Mouse (Mus musculus) embryonic facial prominence, embryonic 12.5 days (tissue): ENCODE measurements at regions not wholly inside any gene's neighbourhood (a gene's known extent, or its start where the extent isn't known, plus 50 kb on each side); places are given as distances from the start of the nearest gene placed in this dataset.

Experiments
- ATAC-seq: fragments of 200-750 bp; cut with Nextera tagmentation; 2 replicates; pipeline ENCODE4 v1.8.0; 2017; ENCODE audit not compliant: insufficient number of reproducible peaks, insufficient read depth, low FRiP score, low TSS enrichment
- H3K27ac ChIP-seq: fragments of 300-500 bp; sonication (generic); 2 replicates; pipeline ENCODE4 v1.5.1; 2016; ENCODE audit warnings: mild to moderate bottlenecking
- H3K27me3 ChIP-seq: fragments of 300-500 bp; sonication (generic); 2 replicates; pipeline ENCODE4 v1.6.1; 2016; ENCODE audit warnings: mild to moderate bottlenecking, moderate library complexity
- H3K36me3 ChIP-seq: fragments of 300-500 bp; sonication (generic); 2 replicates; pipeline ENCODE4 v1.6.1; 2016; ENCODE audit warnings: mild to moderate bottlenecking
- H3K4me1 ChIP-seq: fragments of 300-500 bp; sonication (generic); 2 replicates; pipeline ENCODE4 v1.6.1; 2016
- H3K4me2 ChIP-seq: fragments of 300-500 bp; sonication (generic); replicated peaks from 2 replicates; pipeline ENCODE4 v1.6.1; 2016; ENCODE audit warnings: mild to moderate bottlenecking, moderate library complexity
- H3K4me3 ChIP-seq: fragments of 300-500 bp; sonication (generic); 2 replicates; pipeline ENCODE4 v1.5.1; 2016; ENCODE audit warnings: mild to moderate bottlenecking
- H3K9ac ChIP-seq: fragments of 300-500 bp; sonication (generic); 2 replicates; pipeline ENCODE4 v1.6.1; 2016; ENCODE audit warnings: mild to moderate bottlenecking, moderate library complexity
- H3K9me3 ChIP-seq: fragments of 300-500 bp; sonication (generic); 2 replicates; pipeline ENCODE4 v1.6.1; 2016; ENCODE audit warnings: mild to moderate bottlenecking, moderate library complexity
- WGBS: fragments of 180-500 bp; shearing (Covaris S2); methylation state at CpG from one replicate; pipeline ENCODE4 v1.1.7; 2016; 5-methylcytosine and 5-hydroxymethylcytosine counted together

DNA sequence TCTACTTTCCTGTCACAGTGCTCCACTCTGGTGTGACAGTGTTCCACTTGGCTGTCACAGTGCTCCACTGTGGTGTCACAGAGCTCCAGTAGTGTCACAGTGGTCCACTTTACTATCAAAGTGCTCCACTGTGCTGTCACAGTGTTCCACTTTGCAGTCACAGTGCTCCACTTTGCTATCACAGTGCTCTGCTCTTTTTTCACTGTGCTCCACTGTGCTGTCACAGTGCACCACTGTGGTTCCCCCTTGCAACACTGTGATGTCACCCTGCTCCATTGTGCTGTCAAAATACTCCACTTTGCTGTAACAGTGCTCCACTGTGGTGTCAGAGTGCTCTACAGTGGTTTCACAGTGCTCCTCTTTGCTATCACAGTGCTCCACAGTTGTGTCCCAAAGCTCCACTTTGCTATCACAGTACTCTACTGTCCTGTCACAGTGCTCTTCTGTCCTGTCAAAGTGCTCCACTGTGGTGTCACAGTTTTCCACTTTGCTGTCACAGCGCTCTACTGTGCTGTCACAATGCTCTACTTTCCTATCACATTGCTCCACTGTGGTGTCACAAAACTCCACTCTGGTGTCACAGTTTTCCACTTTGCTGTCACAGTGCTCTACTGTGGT, 77.8 kb upstream of the Trpm1 start:
- H3K4me1 ChIP-seq, result no peaks in the 10 kb centered on the region
- no peak for ATAC-seq
- 83% methylated on average over 1 of the region's 1 CpGs for WGBS
- no peaks in the 10 kb centered on the region for H3K27me3 ChIP-seq
- H3K4me3 ChIP-seq, result no peak overlapping the region
- H3K4me2 ChIP-seq, result no peak overlapping the region
- no peak overlapping the region for H3K27ac ChIP-seq
- H3K36me3 ChIP-seq, result no peaks in the 10 kb centered on the region
- H3K9ac ChIP-seq, result no peak overlapping the region
- no peaks in the 10 kb centered on the region for H3K9me3 ChIP-seq

DNA sequence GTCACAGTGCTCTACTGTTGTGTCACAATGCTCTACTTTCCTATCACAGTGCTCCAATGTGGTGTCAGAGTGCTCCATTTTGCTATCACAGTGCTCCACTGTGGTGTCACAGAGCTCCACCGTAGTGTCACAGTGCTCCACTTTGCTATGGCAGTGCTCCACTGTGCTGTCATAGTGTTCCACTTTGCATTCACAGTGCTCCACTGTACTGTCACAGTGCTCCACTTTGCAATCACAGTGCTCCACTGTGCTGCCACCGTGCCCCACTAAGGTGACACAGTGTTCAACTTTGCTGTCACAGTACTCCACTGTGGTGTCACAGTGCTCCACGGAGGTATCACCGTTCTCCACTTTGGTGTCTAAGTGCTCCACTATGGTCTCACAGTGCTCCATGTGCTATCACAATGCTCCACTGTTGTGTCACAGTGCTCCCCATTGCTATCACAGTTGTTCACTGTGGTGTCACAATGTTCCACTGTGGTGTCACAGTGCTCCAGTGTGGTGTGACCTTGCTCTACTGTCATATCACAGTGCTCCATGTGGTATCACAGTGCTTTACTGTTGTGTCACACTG, 78.9 kb upstream of the Trpm1 start:
- Histone ChIP-seq H3K4me3 (no peak overlapping the region), H3K9me3 (no peaks in the 10 kb centered on the region), H3K4me2 (no peak overlapping the region), H3K36me3 (no peaks in the 10 kb centered on the region), H3K9ac (no peak overlapping the region), H3K27me3 (no peaks in the 10 kb centered on the region), H3K27ac (no peak overlapping the region), H3K4me1 (no peaks in the 10 kb centered on the region)
- 94% methylated on average over 4 of the region's 4 CpGs for WGBS
- no peak for ATAC-seq

GRCm38 (mm10) chr7:64074186-64074585, 79.4 kb upstream of the Trpm1 start:
- Histone ChIP-seq H3K27me3 (no peaks in the 10 kb centered on the region), H3K9ac (no peak overlapping the region), H3K36me3 (no peaks in the 10 kb centered on the region), H3K4me3 (no peak overlapping the region), H3K27ac (no peak overlapping the region), H3K9me3 (no peaks in the 10 kb centered on the region), H3K4me1 (no peaks in the 10 kb centered on the region), H3K4me2 (no peak overlapping the region)
- ATAC-seq, result no peak; the same call in 1 of the 2 replicates
- 90% methylated on average over 4 of the region's 4 CpGs for WGBS

GRCm38 (mm10) chr7:64073781-64074180, 79.9 kb upstream of the Trpm1 start:
- 0 out of 2 replicates have a peak, but pooled peaks have one; percentile 29 for ATAC-seq
- WGBS, result 94% methylated on average over 3 of the region's 3 CpGs
- Histone ChIP-seq H3K27ac (no peak overlapping the region), H3K4me1 (no peaks in the 10 kb centered on the region), H3K4me2 (no peak overlapping the region), H3K4me3 (no peak overlapping the region), H3K27me3 (no peaks in the 10 kb centered on the region), H3K36me3 (no peaks in the 10 kb centered on the region), H3K9ac (no peak overlapping the region), H3K9me3 (no peaks in the 10 kb centered on the region)

- Histone ChIP-seq H3K9me3 (no peaks in the 10 kb centered on the region), H3K27me3 (no peaks in the 10 kb centered on the region), H3K36me3 (no peaks in the 10 kb centered on the region), H3K9ac (no peak overlapping the region), H3K4me1 (no peaks in the 10 kb centered on the region), H3K4me2 (no peak overlapping the region), H3K27ac (no peak overlapping the region), H3K4me3 (no peak overlapping the region)
- 95% methylated on average over 5 of the region's 5 CpGs for WGBS
- ATAC-seq, result no peak
These were observed 82.7 kb upstream of the Trpm1 start for GRCm38 (mm10) chr7:64070930-64071329.

DNA sequence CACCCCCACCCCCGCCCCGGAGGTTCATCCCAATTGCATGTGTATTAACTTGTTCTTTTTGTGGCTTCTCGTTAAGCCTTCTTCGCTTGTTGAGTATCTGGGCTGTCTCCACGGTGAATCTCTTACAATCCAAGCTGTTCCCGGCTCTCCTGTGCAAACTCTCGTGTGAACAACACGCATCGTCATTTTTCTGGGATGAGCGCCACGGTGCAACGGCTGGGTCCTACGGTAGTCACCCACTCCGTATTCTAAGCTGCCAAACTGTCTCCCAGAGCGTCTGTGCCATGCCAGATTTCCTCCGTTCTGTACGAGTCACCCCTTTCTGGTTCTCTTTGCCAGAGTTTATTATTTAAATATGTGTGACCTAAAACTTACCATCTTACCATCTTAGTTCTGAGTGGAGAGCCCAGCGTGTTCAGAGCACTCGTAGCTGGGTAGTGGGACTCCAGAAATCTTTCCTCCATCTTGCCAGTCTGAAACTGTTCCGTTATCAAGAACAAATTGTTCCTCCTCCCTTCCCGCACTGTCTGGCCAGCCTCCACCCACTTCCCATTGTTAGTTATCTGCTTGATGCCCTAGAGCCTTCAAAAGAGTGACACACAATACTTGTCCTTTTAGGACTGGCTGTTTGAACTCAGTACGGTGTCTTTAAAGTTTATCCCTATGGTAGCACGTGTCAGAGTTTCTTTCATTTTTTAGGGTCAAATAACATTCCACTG, 87.9 kb upstream of the Trpm1 start:
- Histone ChIP-seq H3K27ac (no peak overlapping the region), H3K4me1 (no peaks in the 10 kb centered on the region), H3K36me3 (no peaks in the 10 kb centered on the region), H3K4me3 (no peak overlapping the region), H3K9me3 (no peaks in the 10 kb centered on the region), H3K4me2 (no peak overlapping the region), H3K27me3 (no peaks in the 10 kb centered on the region), H3K9ac (no peak overlapping the region)
- no peak for ATAC-seq
- WGBS, result 86% methylated on average over 23 of the region's 23 CpGs

GRCm38 (mm10) chr7:64064460-64065241, 89.0 kb upstream of the Trpm1 start:
- no peak overlapping the region for H3K9ac ChIP-seq
- no peaks in the 10 kb centered on the region for H3K9me3 ChIP-seq
- no peak for ATAC-seq
- WGBS, result 84% methylated on average over 7 of the region's 7 CpGs
- H3K36me3 ChIP-seq, result no peaks in the 10 kb centered on the region
- H3K4me3 ChIP-seq, result no peak overlapping the region
- no peak overlapping the region for H3K27ac ChIP-seq
- H3K27me3 ChIP-seq, result no peaks in the 10 kb centered on the region
- H3K4me2 ChIP-seq, result no peak overlapping the region
- no peaks in the 10 kb centered on the region for H3K4me1 ChIP-seq

GRCm38 (mm10) chr7:64061170-64061569, 92.5 kb upstream of the Trpm1 start:
- H3K27ac ChIP-seq, result no peak overlapping the region
- 69% methylated on average over 4 of the region's 4 CpGs for WGBS
- H3K27me3 ChIP-seq, result no peaks in the 10 kb centered on the region
- no peak overlapping the region for H3K4me3 ChIP-seq
- H3K36me3 ChIP-seq, result no peaks in the 10 kb centered on the region
- no peaks in the 10 kb centered on the region for H3K4me1 ChIP-seq
- H3K4me2 ChIP-seq, result no peak overlapping the region
- no peak overlapping the region for H3K9ac ChIP-seq
- H3K9me3 ChIP-seq, result no peaks in the 10 kb centered on the region
- no peak for ATAC-seq

DNA sequence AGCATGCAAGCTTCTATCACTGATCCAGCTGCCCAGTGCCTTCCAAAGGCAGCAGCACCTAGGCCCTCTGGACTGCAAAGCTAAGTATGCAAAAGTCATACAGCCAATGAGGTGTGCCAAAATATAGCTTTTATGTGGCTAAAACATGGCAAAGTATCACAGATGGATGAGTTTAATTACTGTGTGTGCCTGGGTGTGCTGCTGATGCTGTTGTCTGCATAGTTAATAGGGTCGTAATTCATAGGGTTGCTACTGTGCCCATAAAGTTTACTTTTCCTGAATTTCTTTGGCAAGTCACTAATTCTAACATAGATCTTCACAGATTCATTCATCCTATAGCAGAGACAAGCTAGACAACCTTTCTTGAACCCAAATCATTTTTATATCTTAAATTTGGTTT, 93.1 kb upstream of the Trpm1 start:
- no peaks in the 10 kb centered on the region for H3K4me1 ChIP-seq
- no peak overlapping the region for H3K4me3 ChIP-seq
- no peaks in the 10 kb centered on the region for H3K9me3 ChIP-seq
- no peak overlapping the region for H3K27ac ChIP-seq
- H3K9ac ChIP-seq, result no peak overlapping the region
- H3K4me2 ChIP-seq, result no peak overlapping the region
- no peak for ATAC-seq
- H3K27me3 ChIP-seq, result no peaks in the 10 kb centered on the region
- 92% methylated on average over 1 of the region's 1 CpGs for WGBS
- no peaks in the 10 kb centered on the region for H3K36me3 ChIP-seq

DNA sequence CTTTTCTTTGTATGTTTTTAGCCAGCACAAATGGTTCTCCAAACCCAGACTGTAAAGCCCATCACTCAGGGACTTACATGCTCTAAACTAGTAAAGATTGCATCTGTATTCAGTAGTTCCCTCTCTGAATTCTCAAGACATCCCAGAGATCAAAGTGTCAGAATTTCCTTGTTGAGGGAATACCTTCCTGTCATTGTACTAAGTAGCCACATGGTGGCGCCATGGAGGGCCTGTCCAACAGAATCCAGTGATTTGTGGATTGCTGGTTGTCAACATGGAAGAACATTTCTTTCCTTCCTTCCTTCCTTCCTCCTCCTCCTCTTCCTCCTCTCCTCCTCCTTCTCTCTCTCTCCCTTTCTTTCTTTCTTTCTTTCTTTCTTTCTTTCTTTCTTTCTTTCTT, 93.6 kb upstream of the Trpm1 start:
- Histone ChIP-seq H3K4me3 (no peak overlapping the region), H3K4me2 (no peak overlapping the region), H3K9me3 (no peaks in the 10 kb centered on the region), H3K27me3 (no peaks in the 10 kb centered on the region), H3K9ac (no peak overlapping the region), H3K4me1 (no peaks in the 10 kb centered on the region), H3K27ac (no peak overlapping the region), H3K36me3 (no peaks in the 10 kb centered on the region)
- WGBS, result 0% methylated on average over 1 of the region's 1 CpGs
- no peak for ATAC-seq

- no peaks in the 10 kb centered on the region for H3K27me3 ChIP-seq
- H3K9me3 ChIP-seq, result no peaks in the 10 kb centered on the region
- H3K27ac ChIP-seq, result 0 out of 2 replicates have a peak overlapping the region, but pooled peaks have one; percentile 46
- no peak overlapping the region for H3K4me3 ChIP-seq
- WGBS, result 28% methylated on average over 4 of the region's 4 CpGs
- H3K4me1 ChIP-seq, result no peaks in the 10 kb centered on the region
- H3K9ac ChIP-seq, result no peak overlapping the region
- H3K4me2 ChIP-seq, result no peak overlapping the region
- ATAC-seq, result no peak
- no peaks in the 10 kb centered on the region for H3K36me3 ChIP-seq
These were observed 95.3 kb upstream of the Trpm1 start for GRCm38 (mm10) chr7:64058282-64058872.
